Mouse (Mus musculus): ENCODE results near the gene Gapvd1. TPM values are rescaled to one million over a fixed set of nuclear protein-coding genes. Genes with fewer than 3 reads are reported as not detected.

Gapvd1 gene
- polyA plus RNA-seq, 1 experiment = 19.0 TPM

GRCm38 (mm10) chr2:34632051-34632450 lies 123.0 kb downstream of the Gapvd1 start:
- Histone ChIP-seq H3K27ac (ENCODE audit: control insufficient read depth, insufficient read depth, low read depth, low read length) (no peak overlapping the region), H3K4me3 (ENCODE audit: control insufficient read depth, low read depth, low read length) (no peak overlapping the region), H3K4me1 (ENCODE audit: control insufficient read depth, insufficient read depth, low read length) (no peaks in the 10 kb centered on the region; the same call in 1 of the 2 replicates), H3K27me3 (ENCODE audit: control insufficient read depth, insufficient read depth, low read length) (no peaks in the 10 kb centered on the region), H3K36me3 (ENCODE audit: control insufficient read depth, insufficient read depth, low read length) (no peaks in the 10 kb centered on the region)
- TF ChIP-seq CTCF (IDR thresholded peaks at IDR 0.05; ENCODE audit: control insufficient read depth, insufficient read depth, insufficient replicate concordance, low read depth, low read length) (no peak), POLR2A (IDR thresholded peaks at IDR 0.05; ENCODE audit: control insufficient read depth, low read depth, low read length) (no peak)

GRCm38 (mm10) chr2:34630445-34630844 lies 124.6 kb downstream of the Gapvd1 start:
- no peaks in the 10 kb centered on the region for H3K36me3 ChIP-seq (ENCODE audit: control insufficient read depth, insufficient read depth, low read length)
- H3K4me3 ChIP-seq (ENCODE audit: control insufficient read depth, low read depth, low read length) = no peak overlapping the region
- no peaks in the 10 kb centered on the region for H3K27me3 ChIP-seq (ENCODE audit: control insufficient read depth, insufficient read depth, low read length)
- no peaks in the 10 kb centered on the region; the same call in 1 of the 2 replicates for H3K4me1 ChIP-seq (ENCODE audit: control insufficient read depth, insufficient read depth, low read length)
- H3K27ac ChIP-seq (ENCODE audit: control insufficient read depth, insufficient read depth, low read depth, low read length) = no peak overlapping the region
- no peak for TF ChIP-seq CTCF (IDR thresholded peaks at IDR 0.05; ENCODE audit: control insufficient read depth, insufficient read depth, insufficient replicate concordance, low read depth, low read length)
- no peak for TF ChIP-seq POLR2A (IDR thresholded peaks at IDR 0.05; ENCODE audit: control insufficient read depth, low read depth, low read length)

- TF ChIP-seq CTCF (IDR thresholded peaks at IDR 0.05; ENCODE audit: control insufficient read depth, insufficient read depth, insufficient replicate concordance, low read depth, low read length) = no peak
- TF ChIP-seq POLR2A (IDR thresholded peaks at IDR 0.05; ENCODE audit: control insufficient read depth, low read depth, low read length) = no peak
- Histone ChIP-seq H3K27ac (ENCODE audit: control insufficient read depth, insufficient read depth, low read depth, low read length) (no peak overlapping the region), H3K4me1 (ENCODE audit: control insufficient read depth, insufficient read depth, low read length) (no peaks in the 10 kb centered on the region; the same call in 1 of the 2 replicates), H3K36me3 (ENCODE audit: control insufficient read depth, insufficient read depth, low read length) (no peaks in the 10 kb centered on the region), H3K27me3 (ENCODE audit: control insufficient read depth, insufficient read depth, low read length) (no peaks in the 10 kb centered on the region), H3K4me3 (ENCODE audit: control insufficient read depth, low read depth, low read length) (no peak overlapping the region)
Measured at GRCm38 (mm10) chr2:34629758-34630157, 125.3 kb downstream of the Gapvd1 start.

- Histone ChIP-seq H3K27me3 (ENCODE audit: control insufficient read depth, insufficient read depth, low read length) (no peaks in the 10 kb centered on the region), H3K27ac (ENCODE audit: control insufficient read depth, insufficient read depth, low read depth, low read length) (no peak overlapping the region), H3K36me3 (ENCODE audit: control insufficient read depth, insufficient read depth, low read length) (no peaks in the 10 kb centered on the region), H3K4me1 (ENCODE audit: control insufficient read depth, insufficient read depth, low read length) (no peaks in the 10 kb centered on the region; the same call in 1 of the 2 replicates), H3K4me3 (ENCODE audit: control insufficient read depth, low read depth, low read length) (no peak overlapping the region)
- TF ChIP-seq POLR2A (IDR thresholded peaks at IDR 0.05; ENCODE audit: control insufficient read depth, low read depth, low read length) (no peak), CTCF (IDR thresholded peaks at IDR 0.05; ENCODE audit: control insufficient read depth, insufficient read depth, insufficient replicate concordance, low read depth, low read length) (no peak)
Measured at GRCm38 (mm10) chr2:34628903-34629540, 126.0 kb downstream of the Gapvd1 start.

GRCm38 (mm10) chr2:34627328-34628226 lies 127.5 kb downstream of the Gapvd1 start:
- Histone ChIP-seq H3K27ac (ENCODE audit: control insufficient read depth, insufficient read depth, low read depth, low read length) (no peak overlapping the region), H3K4me1 (ENCODE audit: control insufficient read depth, insufficient read depth, low read length) (no peaks in the 10 kb centered on the region; the same call in 1 of the 2 replicates), H3K4me3 (ENCODE audit: control insufficient read depth, low read depth, low read length) (no peak overlapping the region), H3K36me3 (ENCODE audit: control insufficient read depth, insufficient read depth, low read length) (no peaks in the 10 kb centered on the region; the same call in 1 of the 2 replicates), H3K27me3 (ENCODE audit: control insufficient read depth, insufficient read depth, low read length) (no peaks in the 10 kb centered on the region)
- no peak for TF ChIP-seq CTCF (IDR thresholded peaks at IDR 0.05; ENCODE audit: control insufficient read depth, insufficient read depth, insufficient replicate concordance, low read depth, low read length)
- no peak for TF ChIP-seq POLR2A (IDR thresholded peaks at IDR 0.05; ENCODE audit: control insufficient read depth, low read depth, low read length)

Other genes starting within 250 kb of the Gapvd1 start
- 587 and 750 TPM in 2 replicates for gene Hspa5, start 16.7 kb upstream of the Gapvd1 start, polyA plus RNA-seq (2012; rRNA removed)
- 431 and 458 TPM in 2 replicates for gene Rabepk, start 44.7 kb upstream of the Gapvd1 start, polyA plus RNA-seq (2012; rRNA removed)
- 13.0 and 14.9 TPM in 2 replicates for gene Fbxw2, start 71.1 kb upstream of the Gapvd1 start, polyA plus RNA-seq (2012; rRNA removed)
- gene Gm34653, start 77.8 kb upstream of the Gapvd1 start, polyA plus RNA-seq (2012; rRNA removed) = not detected in 2 replicates
- 0.12 and 3.8 TPM in 2 replicates for gene Cutal, start 119.2 kb upstream of the Gapvd1 start, polyA plus RNA-seq (2012; rRNA removed)
- gene Psmd5, start 119.7 kb upstream of the Gapvd1 start, polyA plus RNA-seq (2012; rRNA removed) = 7.3 and 8.0 TPM in 2 replicates
- 0.21 and 0.91 TPM in 2 replicates for gene Phf19, start 158.8 kb upstream of the Gapvd1 start, polyA plus RNA-seq (2012; rRNA removed)
- 6.5 and 9.4 TPM in 2 replicates for gene Traf1, start 206.5 kb upstream of the Gapvd1 start, polyA plus RNA-seq (2012; rRNA removed)